Mouse (Mus musculus): ENCODE measurements around the gene Alx3. TPM values are rescaled to one million over a fixed set of nuclear protein-coding genes. Genes with fewer than 3 reads are reported as not detected.
"Not testable (repeated sequence)": the region's sequence is repeated elsewhere in the genome, so short reads cannot be mapped to it uniquely, and the experiment has no call there.

Alx3 gene
- polyA plus RNA-seq, 1 experiment from 2014 or later, result 31.1 TPM

DNA sequence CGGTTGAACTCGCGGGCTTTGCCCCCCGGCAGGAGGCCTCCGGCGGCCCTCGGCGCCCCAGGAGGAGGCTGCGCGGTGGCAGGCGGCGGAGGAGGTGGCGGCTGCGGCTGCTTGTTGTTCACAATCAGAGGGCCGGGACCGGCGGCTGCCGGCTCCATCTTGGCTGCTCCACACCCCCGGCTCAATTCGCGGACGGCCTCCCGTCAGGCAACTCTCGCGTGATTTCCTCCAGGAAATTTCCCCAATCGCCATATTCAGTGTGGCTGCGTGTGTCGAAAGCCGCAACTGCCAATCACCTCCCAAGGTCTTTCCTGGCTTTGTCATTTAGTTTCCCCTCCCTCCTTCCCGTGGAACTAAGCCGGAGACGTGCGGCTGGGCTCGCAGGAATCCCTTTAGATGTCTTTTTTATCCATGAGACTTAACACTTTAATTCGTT, 36.7 kb downstream of the Alx3 start, which contains the start of gene Strip1:
Gene Strip1, minus strand, starts transcription at position 172 of the 436 bp plus-strand sequence.
- WGBS, result under 1% methylated on average over 35 of the region's 35 CpGs

DNA sequence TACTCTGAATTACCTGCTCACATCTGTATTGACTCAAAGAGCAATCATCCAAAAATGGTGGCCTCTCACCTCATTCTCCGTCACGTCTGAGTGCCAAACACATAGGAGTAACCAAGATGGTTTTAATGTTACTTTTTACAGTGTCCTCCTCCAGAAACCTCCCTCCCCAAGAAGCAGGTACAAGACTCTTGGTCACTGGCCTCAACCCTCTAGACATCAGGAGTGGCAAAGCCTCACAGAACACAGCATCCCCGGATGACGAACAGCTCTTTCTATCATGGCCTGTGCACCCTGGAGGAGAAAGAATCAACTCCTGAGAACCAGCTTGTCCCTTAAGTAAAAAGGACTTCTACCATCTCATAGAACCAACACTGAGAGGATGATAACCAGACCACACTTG, 38.0 kb downstream of the Alx3 start:
- no peak for DNase-seq (ENCODE audit: low spot score)
- Histone ChIP-seq H3K27ac (no peak overlapping the region), H3K9me3 (replicated peaks) (no peaks in the 10 kb centered on the region), H3K36me3 (peaks cover 22% of the 10 kb centered on the region), H3K4me1 (peaks cover 18% of the 10 kb centered on the region), H3K4me3 (no peak overlapping the region), H3K27me3 (ENCODE audit: low read depth, poor library complexity, severe bottlenecking) (no peaks in the 10 kb centered on the region)
- WGBS, result 80% methylated on average over 4 of the region's 4 CpGs

More for the DNA sequence above, 36.7 kb downstream of the Alx3 start, which contains the start of gene Strip1:
- H3K4me3 ChIP-seq, result peak within 1 kb of the TSS; percentile 91
- peak within 1 kb of the TSS; percentile 97 for H3K27ac ChIP-seq
- peak; percentile 93 for DNase-seq (ENCODE audit: low spot score)
- H3K4me1 ChIP-seq, result peaks cover 18% of the 10 kb centered on the region
- H3K36me3 ChIP-seq, result peaks cover 34% of the 10 kb centered on the region
- H3K27me3 ChIP-seq (ENCODE audit: low read depth, poor library complexity, severe bottlenecking), result no peaks in the 10 kb centered on the region
- H3K9me3 ChIP-seq (replicated peaks), result no peaks in the 10 kb centered on the region

DNA sequence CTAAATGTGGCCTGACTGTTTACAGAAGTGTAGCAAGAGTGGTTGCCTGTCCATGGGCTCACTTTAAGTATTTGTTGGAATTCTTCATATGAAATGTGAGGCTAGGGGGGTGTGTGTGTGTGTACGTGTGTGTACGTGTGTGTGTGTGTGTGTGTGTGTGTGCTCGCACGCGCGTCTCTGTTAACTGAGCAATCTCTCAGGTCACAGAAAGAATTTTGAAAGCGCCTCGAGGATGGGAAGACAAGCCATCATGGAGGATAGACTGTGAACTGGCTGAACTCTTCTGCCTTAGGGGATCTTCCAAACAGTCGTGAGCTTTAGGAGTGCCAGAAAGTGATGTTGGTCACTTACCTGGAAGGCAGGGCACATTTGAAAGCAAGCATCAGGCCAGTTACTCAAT, 39.1 kb downstream of the Alx3 start:
- H3K9me3 ChIP-seq (replicated peaks), result no peaks in the 10 kb centered on the region
- H3K27ac ChIP-seq, result no peak overlapping the region
- peaks cover 11% of the 10 kb centered on the region for H3K36me3 ChIP-seq
- peaks cover 18% of the 10 kb centered on the region for H3K4me1 ChIP-seq
- 92% methylated on average over 9 of the region's 9 CpGs for WGBS
- DNase-seq (ENCODE audit: low spot score), result no peak
- no peak overlapping the region for H3K4me3 ChIP-seq
- no peaks in the 10 kb centered on the region for H3K27me3 ChIP-seq (ENCODE audit: low read depth, poor library complexity, severe bottlenecking)

DNA sequence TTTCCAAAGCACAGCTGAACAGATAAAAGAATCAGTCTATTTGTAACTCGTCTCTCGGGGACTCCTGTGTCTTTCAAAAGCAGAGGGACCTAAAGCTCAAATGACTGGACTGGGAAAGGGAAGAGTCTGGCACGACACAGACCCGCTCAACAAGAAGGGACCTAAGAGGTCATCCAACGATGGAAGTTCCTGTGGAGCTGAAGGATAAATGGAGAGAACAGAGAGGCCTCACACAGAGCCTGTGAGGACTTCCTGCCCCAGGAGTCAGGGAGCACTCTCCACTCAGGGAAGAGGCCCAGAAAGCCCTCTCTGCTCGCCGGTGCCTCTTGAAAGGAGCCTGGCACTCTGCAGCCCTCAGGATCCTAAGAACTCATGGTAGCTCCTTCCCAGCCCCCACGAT, 41.0 kb downstream of the Alx3 start:
- H3K9me3 ChIP-seq (replicated peaks), result no peaks in the 10 kb centered on the region
- H3K27me3 ChIP-seq (ENCODE audit: low read depth, poor library complexity, severe bottlenecking), result no peaks in the 10 kb centered on the region
- no peak overlapping the region for H3K4me3 ChIP-seq
- H3K36me3 ChIP-seq, result no peaks in the 10 kb centered on the region
- peaks cover 8% of the 10 kb centered on the region; the same call in 1 of the 2 replicates for H3K4me1 ChIP-seq
- DNase-seq (ENCODE audit: low spot score), result peak; percentile 27
- WGBS, result 49% methylated on average over 8 of the region's 8 CpGs
- H3K27ac ChIP-seq, result no peak overlapping the region

DNA sequence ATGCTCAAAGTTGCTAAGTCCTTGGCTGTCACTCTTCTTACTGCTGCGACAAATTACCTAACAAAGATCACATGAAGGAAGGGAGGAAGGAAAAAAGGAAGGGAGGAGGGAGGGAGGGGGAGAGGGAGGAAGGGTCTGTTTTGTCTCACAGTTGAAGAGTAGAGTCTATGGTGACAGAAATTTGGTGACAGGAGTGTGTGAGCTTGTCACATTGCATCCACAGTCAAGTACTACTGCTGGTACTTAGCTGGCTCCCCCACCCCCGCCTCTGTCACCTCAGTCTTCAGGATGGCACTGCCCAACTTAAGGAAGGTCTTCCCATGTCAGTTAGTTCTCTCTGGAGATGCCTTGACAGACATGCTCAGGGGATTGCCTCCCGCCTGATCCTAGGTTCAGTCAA, 41.4 kb downstream of the Alx3 start:
- Histone ChIP-seq H3K27ac (no peak overlapping the region), H3K27me3 (ENCODE audit: low read depth, poor library complexity, severe bottlenecking) (no peaks in the 10 kb centered on the region), H3K4me3 (no peak overlapping the region), H3K4me1 (peaks cover 8% of the 10 kb centered on the region; the same call in 1 of the 2 replicates), H3K9me3 (replicated peaks) (no peaks in the 10 kb centered on the region), H3K36me3 (no peaks in the 10 kb centered on the region)
- DNase-seq (ENCODE audit: low spot score), result no peak
- WGBS, result 70% methylated on average over 3 of the region's 3 CpGs

DNA sequence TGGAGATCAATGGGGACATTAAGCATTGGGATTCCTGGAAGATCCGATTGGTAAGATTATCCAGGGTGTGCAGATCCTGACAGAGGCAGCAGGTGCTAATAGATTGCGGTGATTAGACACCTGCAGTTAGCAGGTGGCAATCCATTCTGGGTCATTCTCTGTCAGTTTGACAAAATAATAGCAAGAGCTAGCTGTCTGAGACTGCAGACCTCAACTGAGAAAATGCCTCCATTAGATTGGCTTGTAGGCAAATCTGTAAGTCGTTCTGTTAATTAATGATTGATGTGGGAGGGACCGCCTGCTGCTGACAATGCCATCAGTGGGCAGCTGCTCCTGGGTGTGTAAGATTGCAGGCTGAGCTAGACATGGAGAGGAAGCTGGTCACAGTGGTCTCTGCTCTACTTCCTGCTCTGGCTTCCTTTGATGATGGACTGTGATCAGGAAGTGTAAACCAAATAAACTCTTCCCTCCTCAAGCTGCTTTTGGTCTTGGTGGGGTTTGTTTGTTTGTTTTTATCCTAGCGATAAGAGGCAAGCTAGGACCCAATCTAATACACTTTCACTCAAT, 42.9 kb downstream of the Alx3 start:
- no peak for DNase-seq (ENCODE audit: low spot score)
- 69% methylated on average over 5 of the region's 5 CpGs for WGBS

DNA sequence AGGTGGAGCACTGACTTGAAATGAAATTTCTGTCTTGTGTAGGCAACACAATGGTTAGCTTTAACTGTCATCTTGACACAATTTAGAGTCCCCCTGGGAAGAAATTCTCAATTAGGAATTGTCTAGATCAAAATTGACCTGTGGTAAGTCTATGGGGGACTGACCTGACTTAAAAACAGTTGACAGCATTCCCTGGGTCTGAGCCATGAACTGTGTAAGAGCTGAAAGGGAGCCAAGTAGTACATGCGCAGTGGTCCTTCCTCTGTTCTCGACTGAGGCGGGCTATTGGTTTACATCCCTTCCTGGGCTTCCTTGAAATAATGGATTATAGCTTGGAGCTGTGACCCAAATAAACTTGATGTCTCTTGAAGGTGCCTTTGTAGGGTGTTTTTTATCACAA, 52.1 kb downstream of the Alx3 start:
- Histone ChIP-seq H3K4me1 (peaks cover 4% of the 10 kb centered on the region), H3K27me3 (ENCODE audit: low read depth, poor library complexity, severe bottlenecking) (no peaks in the 10 kb centered on the region), H3K36me3 (no peaks in the 10 kb centered on the region), H3K4me3 (no peak overlapping the region), H3K9me3 (replicated peaks) (no peaks in the 10 kb centered on the region), H3K27ac (no peak overlapping the region)
- WGBS, result 97% methylated on average over 3 of the region's 3 CpGs
- DNase-seq (ENCODE audit: low spot score), result no peak

More for the DNA sequence above, 42.9 kb downstream of the Alx3 start:
- no peak overlapping the region for H3K27ac ChIP-seq
- H3K36me3 ChIP-seq, result no peaks in the 10 kb centered on the region
- 0 out of 2 replicates have a peak, but pooled peaks cover 3% of the 10 kb centered on the region for H3K4me1 ChIP-seq
- H3K27me3 ChIP-seq (ENCODE audit: low read depth, poor library complexity, severe bottlenecking), result no peaks in the 10 kb centered on the region
- no peaks in the 10 kb centered on the region for H3K9me3 ChIP-seq (replicated peaks)
- H3K4me3 ChIP-seq, result no peak overlapping the region

DNA sequence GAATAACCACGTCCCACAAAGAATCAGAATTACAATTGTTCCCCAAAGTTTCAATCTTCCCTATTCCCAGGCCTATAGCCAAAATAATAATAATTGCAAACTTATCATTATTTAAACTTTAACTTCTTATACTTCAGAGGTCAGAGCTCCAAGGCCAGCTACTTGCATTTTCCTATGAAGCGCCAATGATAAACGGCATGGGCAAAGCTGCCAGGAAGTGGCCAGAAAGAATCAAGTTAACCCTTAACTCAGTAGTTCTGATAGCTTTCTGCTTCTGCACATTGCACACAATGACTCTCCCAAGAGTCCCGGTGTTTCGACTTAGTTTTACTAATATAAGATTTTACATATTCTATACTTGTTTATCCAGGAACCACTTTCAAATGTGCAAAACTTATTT, 55.4 kb downstream of the Alx3 start:
- not testable (repeated sequence) for DNase-seq (ENCODE audit: low spot score); H3K27ac ChIP-seq; H3K4me3 ChIP-seq; H3K36me3 ChIP-seq; H3K9me3 ChIP-seq (replicated peaks); H3K4me1 ChIP-seq; H3K27me3 ChIP-seq (ENCODE audit: low read depth, poor library complexity, severe bottlenecking)
- WGBS, result 79% methylated on average over 5 of the region's 5 CpGs

DNA sequence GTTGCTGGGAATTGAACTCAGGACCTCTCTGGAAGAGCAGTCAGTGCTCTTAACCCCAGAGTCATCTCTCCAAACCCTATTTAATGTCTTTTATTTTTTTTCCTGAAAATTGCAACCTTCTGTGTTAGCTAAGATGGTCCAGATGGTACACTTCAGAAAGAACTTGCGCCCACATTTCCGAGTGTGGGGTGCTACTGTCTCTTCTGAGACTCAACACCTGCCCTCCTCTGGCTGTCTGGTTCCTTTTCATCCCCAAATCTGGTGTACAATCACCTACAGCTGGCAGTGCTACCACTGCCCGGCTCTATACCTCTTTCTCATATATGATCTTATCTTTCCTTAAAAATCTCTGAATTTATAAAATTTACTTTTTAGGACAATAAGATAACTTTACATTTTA, 58.1 kb downstream of the Alx3 start:
- Histone ChIP-seq H3K27ac (no peak overlapping the region), H3K27me3 (ENCODE audit: low read depth, poor library complexity, severe bottlenecking) (no peaks in the 10 kb centered on the region), H3K36me3 (0 out of 2 replicates have a peak, but pooled peaks cover 9% of the 10 kb centered on the region), H3K4me3 (no peak overlapping the region), H3K9me3 (replicated peaks) (no peaks in the 10 kb centered on the region), H3K4me1 (peaks cover 2% of the 10 kb centered on the region)
- no peak for DNase-seq (ENCODE audit: low spot score)
- 93% methylated on average over 3 of the region's 3 CpGs for WGBS

DNA sequence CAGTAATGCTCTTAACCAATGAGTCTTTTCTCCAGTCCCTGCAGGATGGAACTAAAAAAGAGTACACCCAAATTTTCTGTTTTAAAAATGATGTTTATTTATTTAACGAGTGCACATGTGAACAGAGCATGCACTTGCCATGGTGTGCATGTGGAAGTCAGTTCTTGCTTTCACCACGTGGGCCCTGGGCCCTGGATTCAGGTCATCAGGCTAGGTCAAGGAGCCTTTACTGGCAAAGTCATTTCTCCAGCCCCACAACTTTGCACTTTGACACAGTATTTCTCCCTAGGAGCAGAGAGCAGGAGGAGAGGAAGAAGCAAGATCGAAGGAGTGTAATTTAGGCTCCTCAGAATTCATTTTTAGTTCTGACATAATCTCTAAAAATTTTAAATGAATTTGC, 60.0 kb downstream of the Alx3 start:
- H3K36me3 ChIP-seq, result peaks cover 28% of the 10 kb centered on the region
- H3K4me3 ChIP-seq, result no peak overlapping the region
- no peaks in the 10 kb centered on the region for H3K4me1 ChIP-seq
- WGBS, result 80% methylated on average over 3 of the region's 3 CpGs
- no peak for DNase-seq (ENCODE audit: low spot score)
- no peaks in the 10 kb centered on the region for H3K27me3 ChIP-seq (ENCODE audit: low read depth, poor library complexity, severe bottlenecking)
- H3K27ac ChIP-seq, result no peak overlapping the region
- no peaks in the 10 kb centered on the region for H3K9me3 ChIP-seq (replicated peaks)

Other genes with a start within 250 kb of the Alx3 start
- not detected in 2 replicates for gene Kcnc4, start 135.5 kb upstream of the Alx3 start, polyA plus RNA-seq (2016; fragmentation: Nextera tagmentation; extraction: Ambion mirVana)
- gene Slc6a17, start 77.0 kb upstream of the Alx3 start, polyA plus RNA-seq (2016; fragmentation: Nextera tagmentation; extraction: Ambion mirVana), result 6.0 and 6.3 TPM in 2 replicates
- gene Ubl4b, start 40.0 kb upstream of the Alx3 start, polyA plus RNA-seq (2016; fragmentation: Nextera tagmentation; extraction: Ambion mirVana), result 0.76 and 0.98 TPM in 2 replicates
- not detected in 2 replicates for gene Gm10961, start 36.3 kb downstream of the Alx3 start, polyA plus RNA-seq (2016; fragmentation: Nextera tagmentation; extraction: Ambion mirVana)
- gene Strip1, start 36.7 kb downstream of the Alx3 start, polyA plus RNA-seq (2016; fragmentation: Nextera tagmentation; extraction: Ambion mirVana), result 66.4 and 78.1 TPM in 2 replicates
- 83.4 and 98.2 TPM in 2 replicates for gene Ahcyl1, start 101.5 kb downstream of the Alx3 start, polyA plus RNA-seq (2016; fragmentation: Nextera tagmentation; extraction: Ambion mirVana)
- 3.4 and 4.6 TPM in 2 replicates for gene Csf1, start 165.4 kb downstream of the Alx3 start, polyA plus RNA-seq (2016; fragmentation: Nextera tagmentation; extraction: Ambion mirVana)